18 mouse cellular contexts compared by ENCODE assay signal in genomic region chr14:98154832-98155422, GRCm38 (mm10). TPM values are rescaled to one million over a fixed set of nuclear protein-coding genes. Genes with fewer than 3 reads are reported as not detected.
DNase-seq lines count a peak whose midpoint lies in the region; ATAC-seq and TF ChIP-seq lines count a peak whose summit lies in the region.
"Had no signal": no experiment of that assay in that cellular context is flagged by ENCODE, and none has a peak within 500 bp of the region (broad histone marks: within the 10 kb centered on the region; RNA-seq: fewer than 3 reads in every experiment).

No protein-coding gene starts in this region.

- no peak overlapping the region for H3K9ac ChIP-seq in forebrain, embryonic 12.5 days
- H3K9ac ChIP-seq in forebrain, postnatal 0 days: no peak overlapping the region
- H3K9ac ChIP-seq in forebrain, embryonic 16.5 days (replicated peaks; ENCODE audit: low read depth, low read length): no peak overlapping the region
- H3K9ac ChIP-seq in neural tube, embryonic 13.5 days: no peak overlapping the region
- H3K9ac ChIP-seq: intestine, embryonic 15.5 days; limb, embryonic 13.5 days; liver, postnatal 0 days; stomach, embryonic 15.5 days had no signal

- H3K36me3 ChIP-seq in forebrain, embryonic 12.5 days (replicated peaks): no peaks in the 10 kb centered on the region
- no peaks in the 10 kb centered on the region for H3K36me3 ChIP-seq in forebrain, postnatal 0 days (ENCODE audit: insufficient read depth)
- H3K36me3 ChIP-seq in forebrain, embryonic 16.5 days (ENCODE audit: control insufficient read depth, insufficient read depth): no peaks in the 10 kb centered on the region
- no peaks in the 10 kb centered on the region for H3K36me3 ChIP-seq in midbrain, embryonic 10.5 days
- H3K36me3 ChIP-seq in neural tube, embryonic 13.5 days: no peaks in the 10 kb centered on the region
- H3K36me3 ChIP-seq: intestine, embryonic 15.5 days; limb, embryonic 13.5 days; stomach, embryonic 15.5 days had no signal

- DNase-seq in forebrain, postnatal 0 days: no peak
- DNase-seq in midbrain, embryonic 10.5 days (ENCODE audit: low spot score): no peak
- DNase-seq in frontal cortex, postnatal 36 days (ENCODE audit: low spot score in 2 of 2): no peak
- DNase-seq in urinary bladder, postnatal 25 days (ENCODE audit: low spot score): no peak
- DNase-seq in adrenal gland, postnatal 36 days: no peak
- DNase-seq: adrenal gland, adult 2 months; heart, adult 18-20 months; heart, postnatal 10 days; kidney, postnatal 10 days; liver, postnatal 0 days; lung, postnatal 36 days; thymus, postnatal 14 days had no signal

- H3K27me3 ChIP-seq in forebrain, embryonic 12.5 days: no peaks in the 10 kb centered on the region
- no peaks in the 10 kb centered on the region for H3K27me3 ChIP-seq in forebrain, postnatal 0 days (ENCODE audit: insufficient read depth, low read length)
- no peaks in the 10 kb centered on the region for H3K27me3 ChIP-seq in forebrain, embryonic 16.5 days (replicated peaks; ENCODE audit: control insufficient read depth, insufficient read depth, low read length)
- no peaks in the 10 kb centered on the region for H3K27me3 ChIP-seq in midbrain, embryonic 10.5 days (ENCODE audit: low read depth, poor library complexity, severe bottlenecking)
- H3K27me3 ChIP-seq in neural tube, embryonic 13.5 days: no peaks in the 10 kb centered on the region
- H3K27me3 ChIP-seq: intestine, embryonic 15.5 days; limb, embryonic 13.5 days; stomach, embryonic 15.5 days had no signal

- no peak overlapping the region for H3K4me2 ChIP-seq in forebrain, embryonic 12.5 days
- H3K4me2 ChIP-seq in forebrain, postnatal 0 days (ENCODE audit: low read depth): no peak overlapping the region
- no peak overlapping the region for H3K4me2 ChIP-seq in forebrain, embryonic 16.5 days (ENCODE audit: low read length)
- H3K4me2 ChIP-seq in neural tube, embryonic 13.5 days: peak overlapping the region; percentile 0; the same call in 1 of the 2 replicates
- H3K4me2 ChIP-seq: intestine, embryonic 15.5 days; limb, embryonic 13.5 days; stomach, embryonic 15.5 days had no signal

- WGBS in forebrain, embryonic 12.5 days: 25% methylated on average over 7 of the region's 7 CpGs
- 40% methylated on average over 7 of the region's 7 CpGs for WGBS in forebrain, postnatal 0 days
- WGBS in forebrain, embryonic 16.5 days: 34% methylated on average over 7 of the region's 7 CpGs
- WGBS in midbrain, embryonic 10.5 days: 40% methylated on average over 7 of the region's 7 CpGs
- WGBS in neural tube, embryonic 13.5 days: 18% methylated on average over 7 of the region's 7 CpGs

- peaks cover 16% of the 10 kb centered on the region for H3K4me1 ChIP-seq in forebrain, embryonic 12.5 days
- H3K4me1 ChIP-seq in forebrain, postnatal 0 days (ENCODE audit: insufficient read depth): no peaks in the 10 kb centered on the region
- H3K4me1 ChIP-seq in forebrain, embryonic 16.5 days (replicated peaks; ENCODE audit: control insufficient read depth, insufficient read depth, low read length): no peaks in the 10 kb centered on the region
- peaks cover 38% of the 10 kb centered on the region for H3K4me1 ChIP-seq in midbrain, embryonic 10.5 days
- H3K4me1 ChIP-seq in neural tube, embryonic 13.5 days (replicated peaks): peaks cover 22% of the 10 kb centered on the region
- H3K4me1 ChIP-seq: intestine, embryonic 15.5 days; limb, embryonic 13.5 days; stomach, embryonic 15.5 days had no signal

- no peaks in the 10 kb centered on the region for H3K9me3 ChIP-seq in forebrain, embryonic 12.5 days
- no peaks in the 10 kb centered on the region for H3K9me3 ChIP-seq in forebrain, postnatal 0 days (ENCODE audit: low read length)
- no peaks in the 10 kb centered on the region for H3K9me3 ChIP-seq in forebrain, embryonic 16.5 days (ENCODE audit: control insufficient read depth, low read length)
- H3K9me3 ChIP-seq in midbrain, embryonic 10.5 days (replicated peaks): no peaks in the 10 kb centered on the region
- H3K9me3 ChIP-seq in neural tube, embryonic 13.5 days: no peaks in the 10 kb centered on the region
- H3K9me3 ChIP-seq: intestine, embryonic 15.5 days; limb, embryonic 13.5 days; stomach, embryonic 15.5 days had no signal

- peak; percentile 59; the same call in 1 of the 2 replicates for ATAC-seq in forebrain, embryonic 12.5 days (ENCODE audit: low FRiP score)
- no peak for ATAC-seq in forebrain, postnatal 0 days
- 0 out of 2 replicates have a peak, but pooled peaks have one; percentile 33 for ATAC-seq in forebrain, embryonic 16.5 days
- peak; percentile 75 for ATAC-seq in neural tube, embryonic 13.5 days (ENCODE audit: low read depth)
- ATAC-seq: intestine, embryonic 15.5 days; liver, postnatal 0 days had no signal

- TF ChIP-seq CTCF in forebrain, postnatal 0 days (IDR thresholded peaks at IDR 0.05; ENCODE audit: low read depth): no peak

- H3K27ac ChIP-seq in forebrain, embryonic 12.5 days: no peak overlapping the region
- H3K27ac ChIP-seq in forebrain, postnatal 0 days (ENCODE audit: low read depth, low read length): no peak overlapping the region
- H3K27ac ChIP-seq in forebrain, embryonic 16.5 days (ENCODE audit: low read length): no peak overlapping the region
- H3K27ac ChIP-seq in midbrain, embryonic 10.5 days (replicated peaks): peak overlapping the region; percentile 47
- 0 out of 2 replicates have a peak overlapping the region, but pooled peaks have one; percentile 2 for H3K27ac ChIP-seq in neural tube, embryonic 13.5 days (replicated peaks)
- H3K27ac ChIP-seq: intestine, embryonic 15.5 days; limb, embryonic 13.5 days; stomach, embryonic 15.5 days had no signal

- H3K4me3 ChIP-seq in forebrain, embryonic 12.5 days (replicated peaks): no peak overlapping the region
- H3K4me3 ChIP-seq in forebrain, postnatal 0 days (ENCODE audit: low read depth, low read length): no peak overlapping the region
- no peak overlapping the region for H3K4me3 ChIP-seq in forebrain, embryonic 16.5 days (replicated peaks; ENCODE audit: low read length)
- H3K4me3 ChIP-seq in midbrain, embryonic 10.5 days: no peak overlapping the region
- no peak overlapping the region for H3K4me3 ChIP-seq in neural tube, embryonic 13.5 days
- H3K4me3 ChIP-seq: intestine, embryonic 15.5 days; limb, embryonic 13.5 days; stomach, embryonic 15.5 days had no signal

RNA-seq across cellular contexts. Expression of gene Dach1, which starts 14.6 kb away (rescaled TPM):
- 22.5 and 22.8 TPM in 2 replicates for polyA plus RNA-seq in forebrain, embryonic 12.5 days (2016; fragmentation: Nextera tagmentation; extraction: Ambion mirVana)
- 9.3 and 10.6 TPM in 2 replicates for total RNA-seq in forebrain, postnatal 0 days (2014; rRNA removed)
- 3.9 and 5.8 TPM in 2 replicates for polyA plus RNA-seq in forebrain, postnatal 0 days (2015; fragmentation: Nextera tagmentation; extraction: Ambion mirVana)
- polyA plus RNA-seq in forebrain, embryonic 16.5 days (2015; fragmentation: Nextera tagmentation; extraction: Ambion mirVana): 7.4 and 8.6 TPM in 2 replicates
- 10.1 and 13.1 TPM in 2 replicates for polyA plus RNA-seq in midbrain, embryonic 10.5 days (2016; fragmentation: Nextera tagmentation; extraction: Ambion mirVana)
- polyA plus RNA-seq in neural tube, embryonic 13.5 days (2015; fragmentation: Nextera tagmentation; extraction: Ambion mirVana): 18.7 and 19.5 TPM in 2 replicates
- 1 to 10 TPM; 2.7 to 5.6 TPM for total RNA-seq in adrenal gland, postnatal 36 days (2021)

Comparison
In these comparisons a context has a peak if more than half of its experiments do, and no peak if none do; other contexts are left out.
1. H3K27ac ChIP-seq: peak in midbrain, embryonic 10.5 days (single experiment) and neural tube, embryonic 13.5 days (single experiment); none in forebrain, embryonic 12.5 days (single experiment), forebrain, postnatal 0 days (single experiment) and forebrain, embryonic 16.5 days (single experiment).